Mouse (Mus musculus) R1 (cell line): Measurements from ENCODE around the gene Irs2.

Source experiments
- DNase-seq: peaks from one replicate; pipeline ENCODE4 v3.0.0-alpha.2; 2018; ENCODE audit warnings: low read depth, low spot score

Gene Irs2

GRCm38 (mm10) chr8:10953346-10954053 lies 54.8 kb downstream of the Irs2 start:
- peak; percentile 63 for DNase-seq

- no peak for DNase-seq
Observed at GRCm38 (mm10) chr8:10952706-10953105, 55.6 kb downstream of the Irs2 start.

GRCm38 (mm10) chr8:10952235-10952634 lies 56.0 kb downstream of the Irs2 start:
- no peak for DNase-seq

- no peak for DNase-seq
Observed at GRCm38 (mm10) chr8:10951567-10951966, 56.7 kb downstream of the Irs2 start.

GRCm38 (mm10) chr8:10945939-10946740 lies 62.1 kb downstream of the Irs2 start:
- DNase-seq, result peak; percentile 86

GRCm38 (mm10) chr8:10945490-10945889 lies 62.8 kb downstream of the Irs2 start:
- DNase-seq, result no peak

GRCm38 (mm10) chr8:10943314-10944060 lies 64.8 kb downstream of the Irs2 start:
- no peak for DNase-seq

DNA sequence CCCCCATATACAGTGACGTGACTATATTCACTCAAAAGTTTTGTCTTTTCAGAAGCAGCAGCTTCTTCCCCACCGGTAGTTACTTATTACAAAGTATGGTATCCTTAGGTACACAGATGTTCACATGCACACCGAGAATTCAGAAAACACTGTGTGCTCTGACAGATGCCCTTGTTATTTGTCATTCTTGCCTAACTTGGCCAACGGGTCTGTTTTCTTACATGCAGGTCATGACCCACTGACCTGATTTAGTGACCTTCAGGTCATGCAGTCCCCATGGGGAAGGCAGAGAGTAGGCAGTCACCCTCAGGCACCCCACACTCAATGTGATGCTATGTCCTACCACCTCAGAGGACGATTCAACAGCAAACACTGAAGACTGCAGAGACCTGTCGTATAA lies 68.4 kb downstream of the Irs2 start:
- DNase-seq, result no peak

GRCm38 (mm10) chr8:10939210-10939782 lies 69.0 kb downstream of the Irs2 start:
- DNase-seq, result no peak

DNA sequence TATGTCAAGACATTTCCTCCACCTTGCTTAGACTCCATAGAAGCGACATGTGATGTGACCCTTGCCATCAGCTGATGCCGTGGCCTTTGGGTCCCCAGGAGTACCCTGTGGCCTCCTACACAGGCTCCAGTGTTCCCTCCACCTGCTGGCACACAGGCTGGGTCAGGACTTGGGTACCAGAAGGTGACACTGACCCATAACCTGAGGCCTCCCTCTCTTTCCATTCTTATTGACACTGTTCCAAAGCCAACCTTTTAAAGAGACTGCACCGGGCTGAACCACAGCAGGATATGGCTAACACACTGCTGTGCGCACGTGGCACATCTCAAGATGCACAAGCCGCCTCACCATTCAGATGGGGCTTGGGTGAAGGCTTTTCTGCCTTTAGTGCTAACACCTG lies 70.0 kb downstream of the Irs2 start:
- DNase-seq, result no peak

DNA sequence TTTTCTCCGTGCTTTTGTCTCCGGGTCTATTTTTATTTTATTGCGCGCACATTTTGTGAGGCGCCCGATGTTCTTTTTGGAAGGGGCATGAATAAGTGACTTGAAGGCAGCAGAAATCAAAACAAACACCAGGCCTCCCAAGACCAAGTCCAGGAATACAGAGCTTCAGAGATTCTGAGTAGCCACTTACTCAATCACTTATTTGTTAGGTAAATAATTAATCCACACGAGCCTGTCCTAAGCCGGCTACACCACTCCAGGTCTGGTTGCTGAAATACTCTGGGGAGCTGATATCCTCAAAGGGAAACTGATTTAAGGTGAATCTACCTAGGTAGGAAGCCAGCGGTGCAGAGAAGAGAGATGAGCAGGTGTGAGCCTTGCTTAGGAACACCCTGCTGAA lies 71.6 kb downstream of the Irs2 start:
- DNase-seq, result no peak

- DNase-seq, result peak; percentile 35
Observed at GRCm38 (mm10) chr8:10935231-10935630, 73.0 kb downstream of the Irs2 start.
